Mouse (Mus musculus): Measurements from ENCODE around the gene Ppp1r15b.

The Ppp1r15b gene

GRCm38 (mm10) chr1:133130638-133131560 lies at the start of gene Ppp1r15b:
Gene Ppp1r15b, plus strand, starts transcription at chr1:133131143.
- DNase-seq = peak; percentile 100

GRCm38 (mm10) chr1:133083003-133083546 lies 47.9 kb upstream of the Ppp1r15b start:
- DNase-seq = no peak

GRCm38 (mm10) chr1:133083942-133084625 lies 46.9 kb upstream of the Ppp1r15b start:
- DNase-seq = no peak

- no peak for DNase-seq
Measured at GRCm38 (mm10) chr1:133084708-133085416, 46.1 kb upstream of the Ppp1r15b start.

GRCm38 (mm10) chr1:133085417-133085742 lies 45.6 kb upstream of the Ppp1r15b start:
- no peak for DNase-seq

- DNase-seq = no peak
Measured at GRCm38 (mm10) chr1:133086804-133087203, 44.1 kb upstream of the Ppp1r15b start.

GRCm38 (mm10) chr1:133087206-133087905 lies 43.6 kb upstream of the Ppp1r15b start:
- DNase-seq = peak; percentile 86

GRCm38 (mm10) chr1:133088196-133088595 lies 42.7 kb upstream of the Ppp1r15b start:
- DNase-seq = no peak

GRCm38 (mm10) chr1:133089415-133089814 lies 41.5 kb upstream of the Ppp1r15b start:
- no peak for DNase-seq

GRCm38 (mm10) chr1:133090641-133091040 lies 40.3 kb upstream of the Ppp1r15b start:
- no peak for DNase-seq

- no peak for DNase-seq
Measured at GRCm38 (mm10) chr1:133091483-133091882, 39.5 kb upstream of the Ppp1r15b start.

GRCm38 (mm10) chr1:133093719-133094118 lies 37.2 kb upstream of the Ppp1r15b start:
- DNase-seq = no peak

- DNase-seq = peak; percentile 83
Measured at GRCm38 (mm10) chr1:133100980-133101798, 29.8 kb upstream of the Ppp1r15b start.

GRCm38 (mm10) chr1:133102108-133102507 lies 28.8 kb upstream of the Ppp1r15b start:
- no peak for DNase-seq

- DNase-seq = no peak
Measured at GRCm38 (mm10) chr1:133103315-133103714, 27.6 kb upstream of the Ppp1r15b start.

- no peak for DNase-seq
Measured at GRCm38 (mm10) chr1:133103871-133104270, 27.1 kb upstream of the Ppp1r15b start.

GRCm38 (mm10) chr1:133116108-133116507 lies 14.8 kb upstream of the Ppp1r15b start:
- no peak for DNase-seq

GRCm38 (mm10) chr1:133118127-133118526 lies 12.8 kb upstream of the Ppp1r15b start:
- no peak for DNase-seq

- no peak for DNase-seq
Measured at GRCm38 (mm10) chr1:133118844-133119243, 12.1 kb upstream of the Ppp1r15b start.

- no peak for DNase-seq
Measured at GRCm38 (mm10) chr1:133119931-133120712, 10.8 kb upstream of the Ppp1r15b start.

GRCm38 (mm10) chr1:133121246-133121645 lies 9.7 kb upstream of the Ppp1r15b start:
- DNase-seq = no peak

Data from embryo, embryonic 11 days (tissue).